Mouse (Mus musculus): ENCODE data around the gene Golga7b. TPM values are rescaled to one million over a fixed set of nuclear protein-coding genes. Genes with fewer than 3 reads are reported as not detected.

The Golga7b gene
- polyA plus RNA-seq, 1 experiment from 2014 or later: not detected

DNA sequence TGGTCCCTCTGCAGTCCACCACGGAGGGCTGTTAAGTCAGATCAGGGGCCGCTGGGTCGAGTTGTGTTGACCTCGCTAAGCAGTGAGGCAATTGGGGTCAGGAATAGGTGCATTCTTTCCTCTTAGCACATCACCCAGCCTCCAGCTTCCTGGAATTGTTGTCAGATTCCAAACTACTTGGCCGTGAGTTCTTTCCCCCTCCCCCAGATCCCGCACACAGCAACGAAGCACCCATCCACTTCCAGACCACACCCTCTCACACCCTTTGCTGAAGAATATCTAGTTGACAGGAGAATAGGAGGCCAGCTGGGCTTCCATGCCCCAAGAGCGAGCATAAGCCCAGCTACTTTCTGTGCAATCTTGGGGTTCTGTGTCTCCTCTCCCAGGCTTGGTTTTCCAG is 35.4 kb upstream of the Golga7b start:
- Histone ChIP-seq H3K4me2 (ENCODE audit: low read depth, severe bottlenecking) (no peak overlapping the region), H3K4me3 (ENCODE audit: low read depth, low read length) (no peak overlapping the region), H3K4me1 (ENCODE audit: control insufficient read depth, insufficient read depth, low read length) (no peaks in the 10 kb centered on the region), H3K27me3 (ENCODE audit: control insufficient read depth, insufficient read depth, low read length) (no peaks in the 10 kb centered on the region; the same call in 1 of the 2 replicates), H3K9ac (ENCODE audit: low read length) (no peak overlapping the region), H3K36me3 (ENCODE audit: control insufficient read depth, insufficient read depth, low read length) (no peaks in the 10 kb centered on the region), H3K27ac (replicated peaks; ENCODE audit: low read depth, low read length) (no peak overlapping the region), H3K9me3 (ENCODE audit: control insufficient read depth, low read length) (no peaks in the 10 kb centered on the region)
- DNase-seq (ENCODE audit: low spot score) (no peak), ATAC-seq (ENCODE audit: insufficient number of reproducible peaks, low FRiP score, low TSS enrichment, low read depth) (no peak)
- 38% methylated on average over 8 of the region's 8 CpGs for WGBS

DNA sequence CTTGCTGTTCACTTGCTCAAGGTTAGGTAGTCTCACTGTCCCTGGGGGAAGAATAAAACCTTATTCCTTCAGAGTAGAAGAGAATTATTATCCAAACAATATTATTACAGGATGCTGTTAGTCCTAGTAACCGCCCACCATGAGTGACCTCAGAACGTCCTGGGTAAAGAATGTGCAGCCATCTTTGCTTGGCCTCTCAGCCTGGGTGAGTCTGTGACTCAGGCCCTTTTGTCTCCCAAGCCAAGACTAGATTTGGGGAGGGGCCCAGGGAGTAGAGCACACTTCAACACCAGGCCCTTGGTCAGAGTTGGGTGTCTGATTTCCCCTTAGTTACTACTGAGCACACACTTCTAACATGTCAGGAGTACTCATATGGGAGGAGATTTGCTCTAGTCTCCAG is 32.8 kb upstream of the Golga7b start:
- no peak for ATAC-seq (ENCODE audit: insufficient number of reproducible peaks, low FRiP score, low TSS enrichment, low read depth)
- H3K9ac ChIP-seq (ENCODE audit: low read length): no peak overlapping the region
- no peaks in the 10 kb centered on the region for H3K27me3 ChIP-seq (ENCODE audit: control insufficient read depth, insufficient read depth, low read length)
- 79% methylated on average over 2 of the region's 2 CpGs for WGBS
- no peak for DNase-seq (ENCODE audit: low spot score)
- H3K9me3 ChIP-seq (ENCODE audit: control insufficient read depth, low read length): no peaks in the 10 kb centered on the region
- no peak overlapping the region for H3K4me2 ChIP-seq (ENCODE audit: low read depth, severe bottlenecking)
- H3K36me3 ChIP-seq (ENCODE audit: control insufficient read depth, insufficient read depth, low read length): no peaks in the 10 kb centered on the region
- no peak overlapping the region for H3K27ac ChIP-seq (replicated peaks; ENCODE audit: low read depth, low read length)
- H3K4me1 ChIP-seq (ENCODE audit: control insufficient read depth, insufficient read depth, low read length): no peaks in the 10 kb centered on the region
- no peak overlapping the region for H3K4me3 ChIP-seq (ENCODE audit: low read depth, low read length)

DNA sequence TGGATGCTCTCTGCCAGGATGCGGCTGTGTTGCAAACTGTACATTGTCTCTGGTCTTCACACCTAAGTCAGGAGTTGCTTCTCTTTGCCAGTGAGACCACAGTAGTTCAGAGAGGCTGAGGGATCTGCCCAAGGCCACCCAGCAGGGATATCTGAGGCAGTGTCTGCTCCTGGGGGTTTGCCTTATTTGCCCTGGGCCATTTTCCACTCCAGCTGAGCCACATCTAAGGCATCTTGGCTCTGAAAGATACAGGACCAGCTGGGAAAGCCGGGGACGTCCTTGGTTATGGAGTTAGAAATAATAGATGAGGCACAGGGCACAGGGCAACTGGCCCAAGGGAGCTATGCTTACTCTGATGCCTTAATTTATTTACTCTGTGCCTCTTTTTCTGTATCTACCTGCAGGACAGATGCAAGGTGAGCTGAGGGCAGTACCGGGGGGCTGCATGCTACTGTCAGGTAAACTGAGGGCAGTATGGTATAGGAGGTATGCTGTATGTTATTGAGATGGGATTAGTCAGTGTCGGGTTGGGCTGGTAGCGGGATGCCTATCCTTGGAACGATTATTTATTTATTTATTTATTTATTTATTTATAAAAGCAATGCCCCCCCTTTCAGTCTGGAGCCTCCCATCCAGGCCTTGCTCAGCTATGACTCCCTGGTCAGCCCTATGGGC is 30.5 kb upstream of the Golga7b start:
- Histone ChIP-seq H3K27ac (replicated peaks; ENCODE audit: low read depth, low read length) (no peak overlapping the region), H3K36me3 (ENCODE audit: control insufficient read depth, insufficient read depth, low read length) (no peaks in the 10 kb centered on the region), H3K9me3 (ENCODE audit: control insufficient read depth, low read length) (no peaks in the 10 kb centered on the region), H3K4me2 (ENCODE audit: low read depth, severe bottlenecking) (no peak overlapping the region), H3K9ac (ENCODE audit: low read length) (no peak overlapping the region), H3K27me3 (ENCODE audit: control insufficient read depth, insufficient read depth, low read length) (no peaks in the 10 kb centered on the region), H3K4me1 (ENCODE audit: control insufficient read depth, insufficient read depth, low read length) (no peaks in the 10 kb centered on the region), H3K4me3 (ENCODE audit: low read depth, low read length) (no peak overlapping the region)
- WGBS: 76% methylated on average over 7 of the region's 7 CpGs
- DNase-seq (ENCODE audit: low spot score) (no peak), ATAC-seq (ENCODE audit: insufficient number of reproducible peaks, low FRiP score, low TSS enrichment, low read depth) (no peak)

DNA sequence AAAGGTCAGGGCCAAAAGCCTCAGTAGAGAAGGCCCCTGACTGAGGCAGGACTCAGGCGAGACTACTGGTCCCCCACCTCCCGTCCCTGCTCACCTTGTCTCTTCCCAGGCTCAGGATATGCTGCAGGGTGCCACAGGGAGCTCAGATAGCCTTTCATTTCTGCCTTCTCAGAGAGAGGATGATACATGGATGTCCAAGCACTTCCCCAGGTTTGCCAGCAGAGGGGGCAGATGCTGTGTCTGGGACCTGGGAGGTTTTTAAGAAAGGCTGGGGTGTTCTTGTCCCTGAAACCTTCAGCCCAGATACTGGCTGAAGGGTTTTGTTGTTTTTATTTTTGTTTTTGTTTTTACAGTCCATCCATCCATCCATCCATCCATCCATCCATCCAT is 30.0 kb upstream of the Golga7b start:
- WGBS: 25% methylated on average over 2 of the region's 2 CpGs
- DNase-seq (ENCODE audit: low spot score): peak; percentile 38

DNA sequence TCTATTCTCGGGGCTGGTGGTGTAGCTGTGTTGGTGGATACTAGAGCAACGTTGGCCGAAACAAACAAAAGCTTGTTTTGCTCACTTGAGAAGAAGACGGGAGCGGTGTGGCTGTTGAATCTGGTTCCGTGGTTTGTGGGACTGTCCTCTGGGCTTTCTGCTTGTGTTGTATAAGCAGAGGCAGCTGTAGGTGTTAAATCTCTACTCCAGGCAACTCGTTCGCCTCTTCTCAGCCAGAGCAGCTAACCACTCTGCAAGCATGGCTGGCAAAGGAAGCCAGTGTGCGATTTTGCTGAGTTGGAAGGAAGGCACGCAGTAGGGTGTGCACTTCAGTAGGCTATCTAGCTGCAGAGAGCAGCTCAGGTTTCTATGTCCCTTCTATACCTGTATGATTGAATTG is 20.9 kb upstream of the Golga7b start:
- no peak for ATAC-seq (ENCODE audit: insufficient number of reproducible peaks, low FRiP score, low TSS enrichment, low read depth)
- H3K4me1 ChIP-seq (ENCODE audit: control insufficient read depth, insufficient read depth, low read length): no peaks in the 10 kb centered on the region
- no peaks in the 10 kb centered on the region for H3K27me3 ChIP-seq (ENCODE audit: control insufficient read depth, insufficient read depth, low read length)
- no peak overlapping the region for H3K9ac ChIP-seq (ENCODE audit: low read length)
- no peak for DNase-seq (ENCODE audit: low spot score)
- no peak overlapping the region for H3K4me2 ChIP-seq (ENCODE audit: low read depth, severe bottlenecking)
- H3K4me3 ChIP-seq (ENCODE audit: low read depth, low read length): no peak overlapping the region
- H3K9me3 ChIP-seq (ENCODE audit: control insufficient read depth, low read length): no peaks in the 10 kb centered on the region
- H3K36me3 ChIP-seq (ENCODE audit: control insufficient read depth, insufficient read depth, low read length): no peaks in the 10 kb centered on the region
- H3K27ac ChIP-seq (replicated peaks; ENCODE audit: low read depth, low read length): no peak overlapping the region
- 79% methylated on average over 10 of the region's 10 CpGs for WGBS

More for the DNA sequence above, 30.0 kb upstream of the Golga7b start:
- no peaks in the 10 kb centered on the region for H3K36me3 ChIP-seq (ENCODE audit: control insufficient read depth, insufficient read depth, low read length)
- H3K9ac ChIP-seq (ENCODE audit: low read length): no peak overlapping the region
- H3K27me3 ChIP-seq (ENCODE audit: control insufficient read depth, insufficient read depth, low read length): no peaks in the 10 kb centered on the region
- no peak overlapping the region for H3K4me2 ChIP-seq (ENCODE audit: low read depth, severe bottlenecking)
- ATAC-seq (ENCODE audit: insufficient number of reproducible peaks, low FRiP score, low TSS enrichment, low read depth): no peak
- no peak overlapping the region for H3K4me3 ChIP-seq (ENCODE audit: low read depth, low read length)
- no peaks in the 10 kb centered on the region for H3K4me1 ChIP-seq (ENCODE audit: control insufficient read depth, insufficient read depth, low read length)
- no peaks in the 10 kb centered on the region for H3K9me3 ChIP-seq (ENCODE audit: control insufficient read depth, low read length)
- H3K27ac ChIP-seq (replicated peaks; ENCODE audit: low read depth, low read length): no peak overlapping the region

DNA sequence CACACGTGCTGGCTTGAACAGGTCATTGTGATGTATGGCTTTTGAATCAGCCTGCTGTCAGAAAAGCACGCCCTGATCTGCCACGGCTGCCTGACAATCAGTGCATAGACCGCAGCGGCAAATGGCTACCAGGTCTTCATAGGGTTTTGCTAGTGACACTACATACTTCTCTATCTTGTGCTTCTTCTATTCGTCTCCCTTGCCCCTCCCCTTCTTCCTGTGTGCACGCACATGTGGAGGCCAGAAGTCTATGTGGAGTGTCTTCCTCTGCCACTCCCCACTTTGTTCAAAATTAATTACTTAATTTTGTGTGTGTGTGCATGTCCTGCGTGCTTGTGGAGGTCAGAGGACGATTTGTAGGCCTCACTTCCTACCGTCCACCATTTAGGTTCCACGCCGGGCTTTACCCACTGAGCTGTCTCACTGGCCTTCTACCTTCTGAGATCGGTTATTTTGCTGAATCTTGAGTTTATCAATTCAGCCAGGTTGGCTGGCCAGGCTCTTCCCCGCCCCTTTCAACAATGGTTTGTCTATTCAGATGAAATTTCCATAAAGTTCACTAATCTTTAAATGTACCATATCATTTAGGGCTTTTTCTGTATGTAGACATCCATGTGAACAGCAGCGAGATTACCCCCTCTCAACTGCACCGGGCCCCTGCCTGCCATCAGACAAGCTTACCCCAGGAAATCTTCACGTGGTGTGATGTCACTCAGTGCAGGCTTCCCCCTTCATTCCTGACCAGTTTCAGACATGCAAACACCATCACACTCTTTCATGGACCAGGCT is 17.7 kb upstream of the Golga7b start:
- Histone ChIP-seq H3K9ac (ENCODE audit: low read length) (no peak overlapping the region), H3K4me3 (ENCODE audit: low read depth, low read length) (no peak overlapping the region), H3K36me3 (ENCODE audit: control insufficient read depth, insufficient read depth, low read length) (no peaks in the 10 kb centered on the region), H3K27me3 (ENCODE audit: control insufficient read depth, insufficient read depth, low read length) (no peaks in the 10 kb centered on the region), H3K9me3 (ENCODE audit: control insufficient read depth, low read length) (no peaks in the 10 kb centered on the region), H3K27ac (replicated peaks; ENCODE audit: low read depth, low read length) (no peak overlapping the region), H3K4me1 (ENCODE audit: control insufficient read depth, insufficient read depth, low read length) (no peaks in the 10 kb centered on the region), H3K4me2 (ENCODE audit: low read depth, severe bottlenecking) (no peak overlapping the region)
- 78% methylated on average over 17 of the region's 17 CpGs for WGBS
- DNase-seq (ENCODE audit: low spot score): no peak
- ATAC-seq (ENCODE audit: insufficient number of reproducible peaks, low FRiP score, low TSS enrichment, low read depth): no peak

DNA sequence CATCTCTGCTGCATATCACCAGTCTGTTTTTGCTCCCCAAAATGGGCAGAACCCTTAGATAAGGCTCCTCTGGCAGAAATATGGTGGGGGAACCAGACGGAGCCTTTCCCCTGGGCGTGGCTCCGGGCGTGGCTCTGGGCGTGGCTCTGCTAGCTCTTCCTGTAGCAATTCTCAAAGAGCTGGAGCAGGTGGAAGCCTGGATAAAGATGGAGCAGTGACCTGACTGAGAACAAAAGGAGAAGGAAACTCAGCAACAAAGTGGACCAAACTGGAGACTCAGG is 17.1 kb upstream of the Golga7b start:
- 63% methylated on average over 5 of the region's 5 CpGs for WGBS

DNA sequence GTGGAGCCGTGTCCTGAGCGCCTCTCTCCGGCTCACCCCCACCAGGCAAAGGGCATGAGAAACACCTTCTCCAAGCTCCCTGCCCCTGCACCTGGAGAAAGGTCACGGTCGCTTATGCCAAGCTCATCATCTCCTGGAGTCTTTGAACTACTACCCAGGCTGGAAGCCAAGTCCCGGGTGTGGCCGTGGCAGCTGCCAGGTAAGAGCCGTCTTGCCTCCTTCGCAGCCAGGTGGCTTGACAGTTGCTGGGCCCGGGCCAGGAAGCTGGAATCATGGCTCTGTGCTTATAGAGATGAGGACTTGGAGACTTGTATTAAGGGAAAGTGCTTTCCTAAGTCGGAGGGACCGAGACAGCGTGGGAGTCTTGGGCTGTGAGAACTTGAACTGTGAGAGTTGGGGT is 16.4 kb upstream of the Golga7b start:
- WGBS: 88% methylated on average over 13 of the region's 13 CpGs
- no peaks in the 10 kb centered on the region for H3K9me3 ChIP-seq (ENCODE audit: control insufficient read depth, low read length)
- ATAC-seq (ENCODE audit: insufficient number of reproducible peaks, low FRiP score, low TSS enrichment, low read depth) (no peak), DNase-seq (ENCODE audit: low spot score) (no peak)
- no peaks in the 10 kb centered on the region for H3K27me3 ChIP-seq (ENCODE audit: control insufficient read depth, insufficient read depth, low read length)
- no peak overlapping the region for H3K9ac ChIP-seq (ENCODE audit: low read length)
- no peaks in the 10 kb centered on the region for H3K36me3 ChIP-seq (ENCODE audit: control insufficient read depth, insufficient read depth, low read length)
- H3K4me1 ChIP-seq (ENCODE audit: control insufficient read depth, insufficient read depth, low read length): no peaks in the 10 kb centered on the region
- H3K27ac ChIP-seq (replicated peaks; ENCODE audit: low read depth, low read length): no peak overlapping the region
- no peak overlapping the region for H3K4me3 ChIP-seq (ENCODE audit: low read depth, low read length)
- H3K4me2 ChIP-seq (ENCODE audit: low read depth, severe bottlenecking): no peak overlapping the region

More for the DNA sequence above, 17.1 kb upstream of the Golga7b start:
- Histone ChIP-seq H3K4me1 (ENCODE audit: control insufficient read depth, insufficient read depth, low read length) (no peaks in the 10 kb centered on the region), H3K27me3 (ENCODE audit: control insufficient read depth, insufficient read depth, low read length) (no peaks in the 10 kb centered on the region), H3K9ac (ENCODE audit: low read length) (no peak overlapping the region), H3K36me3 (ENCODE audit: control insufficient read depth, insufficient read depth, low read length) (no peaks in the 10 kb centered on the region), H3K4me3 (ENCODE audit: low read depth, low read length) (no peak overlapping the region), H3K27ac (replicated peaks; ENCODE audit: low read depth, low read length) (no peak overlapping the region), H3K9me3 (ENCODE audit: control insufficient read depth, low read length) (no peaks in the 10 kb centered on the region), H3K4me2 (ENCODE audit: low read depth, severe bottlenecking) (no peak overlapping the region)
- DNase-seq (ENCODE audit: low spot score): no peak
- no peak for ATAC-seq (ENCODE audit: insufficient number of reproducible peaks, low FRiP score, low TSS enrichment, low read depth)

Data from limb, embryonic 11.5 days (tissue).